Mouse (Mus musculus) T-helper 2 cell (primary cell): ENCODE measurements around the gene Usp51.
"Not testable (repeated sequence)": the region's sequence is repeated elsewhere in the genome, so short reads cannot be mapped to it uniquely, and the experiment has no call there.

Source experiments
- in situ Hi-C: fragments of 300-600 bp; cut with MboI, MseI; formaldehyde crosslinking; loops from one replicate; pipeline ENCODE4 v1.15.1; 2025; ENCODE audit warnings: high pct_unique_total_duplicates

Gene Usp51

DNA sequence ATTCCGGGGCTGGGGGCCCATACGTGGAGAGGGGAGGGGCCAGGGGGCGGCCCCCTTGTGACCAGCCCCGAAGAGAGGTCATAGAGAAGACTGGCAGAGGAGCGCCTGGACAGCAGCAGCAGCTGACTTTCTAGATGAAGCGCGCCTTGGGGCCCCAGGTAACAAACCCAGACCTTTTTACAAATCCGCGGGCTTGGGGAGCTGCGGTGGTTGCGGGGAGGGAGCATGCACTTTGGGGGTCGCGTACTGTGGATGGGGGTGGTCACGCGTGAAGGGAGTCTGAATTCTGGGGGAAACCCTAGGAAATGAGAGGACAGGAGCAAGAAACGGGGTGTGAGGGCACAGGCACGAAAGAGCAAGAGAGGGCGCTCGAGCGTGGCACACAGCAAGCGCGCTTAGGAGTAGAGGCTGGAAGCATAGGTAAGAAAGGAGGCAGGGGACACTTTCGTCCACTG lies at the start of gene Usp51:
Usp51 (plus strand) TSS at position 83 of the 455 bp plus-strand sequence.
- in situ Hi-C loops, result no loop called here

DNA sequence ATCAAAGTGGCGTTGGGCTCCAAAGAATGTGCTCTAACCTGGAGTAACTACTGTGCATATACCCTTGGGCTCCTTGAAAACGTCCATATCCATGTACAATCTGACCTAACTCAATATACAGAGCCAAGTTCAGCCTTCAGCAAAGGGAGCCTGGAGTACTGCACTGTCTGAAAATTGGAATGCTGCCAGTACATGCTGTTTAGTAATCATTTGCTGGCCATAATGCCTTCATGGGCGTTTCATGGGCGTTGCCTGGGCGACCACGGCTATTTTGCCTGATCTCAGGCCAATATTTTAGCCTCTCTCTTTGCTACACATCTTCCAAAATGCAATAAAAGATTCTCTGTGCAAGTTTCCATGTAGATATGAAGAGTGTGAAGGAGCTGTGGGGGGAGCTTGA lies 36.7 kb upstream of the Usp51 start:
- in situ Hi-C loops, result no loop called here

DNA sequence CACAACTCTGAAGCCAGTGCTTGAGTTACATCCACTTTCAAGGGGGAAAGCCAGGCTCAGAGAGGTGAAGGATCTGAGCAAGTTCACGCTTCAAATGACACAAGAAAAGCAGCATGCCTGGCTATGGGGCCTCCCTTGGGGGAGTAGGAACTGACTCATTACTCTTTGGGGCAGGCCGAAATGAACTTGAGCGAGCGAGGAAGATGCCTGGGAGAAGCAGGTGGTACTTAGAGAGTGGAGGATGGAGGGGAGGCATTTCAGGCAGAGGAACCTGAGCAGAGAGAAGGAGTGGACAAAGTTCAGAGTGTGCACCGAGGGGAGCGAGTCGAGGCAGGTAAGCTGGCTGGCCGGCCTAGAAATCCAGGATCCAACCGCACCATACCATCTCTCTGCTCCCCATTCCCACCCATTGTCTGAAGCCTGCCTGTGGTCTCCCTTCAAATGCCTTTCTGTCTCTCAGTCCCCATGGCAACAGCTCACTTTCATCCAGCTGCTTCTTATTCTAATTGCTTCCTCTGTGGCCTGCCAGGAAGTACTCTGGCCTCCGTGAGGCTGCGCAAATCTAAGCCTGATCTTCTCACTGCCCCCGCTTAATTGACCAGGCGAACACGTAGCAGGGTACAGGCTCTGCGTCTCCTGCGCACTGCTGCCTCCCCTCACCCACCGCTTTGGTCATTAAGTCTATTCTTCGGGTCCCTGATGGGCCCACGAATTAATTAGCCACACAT lies 32.6 kb upstream of the Usp51 start:
- in situ Hi-C loops, result not testable (repeated sequence)

DNA sequence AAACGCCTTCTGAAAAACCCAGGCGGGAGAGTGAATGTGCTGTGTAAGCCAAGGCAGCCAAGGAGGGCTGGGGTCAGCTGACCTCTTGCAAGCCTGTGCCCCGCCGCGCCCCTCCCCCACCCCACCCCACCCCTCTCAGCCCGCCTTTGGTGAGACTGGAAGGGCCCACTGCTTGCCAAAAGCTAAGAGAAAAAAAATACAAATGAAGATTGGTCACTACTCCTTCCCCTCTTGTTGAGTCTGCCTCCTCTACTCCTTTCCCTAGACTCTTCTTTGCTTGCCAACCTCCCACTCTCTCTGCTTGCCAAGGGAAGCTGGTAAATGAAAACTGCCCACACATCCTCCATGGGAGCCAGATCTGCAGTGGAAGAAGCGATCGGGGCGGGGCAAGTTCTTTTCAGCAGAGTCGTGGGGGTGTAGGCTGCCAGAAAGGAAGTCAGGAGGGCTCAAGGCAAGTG lies 32.0 kb upstream of the Usp51 start:
- in situ Hi-C loops, result no loop called here

DNA sequence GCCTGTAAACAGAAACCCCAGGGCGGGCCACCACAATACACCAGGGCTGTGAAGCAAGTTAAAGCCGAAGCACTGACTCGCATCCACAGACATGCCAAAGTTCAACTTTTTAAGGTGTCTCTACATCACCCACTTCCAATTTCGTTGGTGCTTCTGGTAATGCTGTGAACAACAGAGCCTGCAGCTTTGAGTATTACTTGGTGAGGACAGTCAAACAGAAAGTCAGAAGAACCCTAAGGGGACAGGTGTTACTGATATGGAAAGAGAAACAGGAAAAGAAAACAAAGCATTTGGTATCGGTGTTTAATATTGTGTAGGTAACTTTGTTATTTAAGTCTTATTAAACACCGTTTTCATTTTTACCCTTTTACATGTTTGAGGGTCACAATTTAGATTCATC lies 29.7 kb upstream of the Usp51 start:
- in situ Hi-C loops, result no loop called here

DNA sequence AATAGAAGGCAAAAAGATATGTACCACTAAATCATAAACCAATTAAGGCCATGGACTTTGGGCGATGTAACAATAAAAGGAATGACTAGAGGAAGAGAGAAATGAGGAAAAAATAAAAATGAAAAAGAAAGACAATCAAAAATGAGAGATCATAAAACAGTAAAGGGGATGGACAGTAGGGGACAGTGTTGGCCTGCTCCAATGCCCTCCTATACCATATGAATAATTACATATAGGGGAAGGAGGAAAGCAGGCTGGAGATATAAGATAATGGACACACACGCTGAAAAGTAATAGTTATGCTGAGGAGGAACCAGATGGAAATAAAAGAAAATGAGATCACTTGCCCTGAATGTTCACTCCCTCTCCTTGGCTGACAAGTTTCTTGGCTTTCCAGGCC lies 21.3 kb upstream of the Usp51 start:
- in situ Hi-C loops, result no loop called here

DNA sequence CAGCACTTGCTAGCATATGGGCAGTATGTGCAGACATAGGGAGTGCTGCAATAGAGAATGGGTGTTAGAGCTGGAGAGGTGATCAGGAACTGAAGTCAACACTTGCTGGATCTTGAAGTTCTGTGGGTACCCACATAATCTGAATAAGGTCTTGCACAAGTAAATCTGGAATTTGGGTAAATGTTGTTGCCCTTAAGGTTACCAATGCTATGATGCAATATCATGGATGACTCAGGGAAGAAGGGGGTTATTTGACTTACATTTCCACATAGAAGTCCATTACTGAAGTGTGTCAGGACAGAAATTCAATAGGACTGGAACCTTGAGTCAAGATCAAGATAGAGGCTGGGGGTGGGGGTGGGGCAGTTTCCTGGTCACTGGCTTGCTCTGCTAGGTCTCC lies 16.4 kb upstream of the Usp51 start:
- in situ Hi-C loops, result loop anchor here (5.0 kb wide), 1 partner anchor 37 kb away; no protein-coding TSS in a partner anchor

DNA sequence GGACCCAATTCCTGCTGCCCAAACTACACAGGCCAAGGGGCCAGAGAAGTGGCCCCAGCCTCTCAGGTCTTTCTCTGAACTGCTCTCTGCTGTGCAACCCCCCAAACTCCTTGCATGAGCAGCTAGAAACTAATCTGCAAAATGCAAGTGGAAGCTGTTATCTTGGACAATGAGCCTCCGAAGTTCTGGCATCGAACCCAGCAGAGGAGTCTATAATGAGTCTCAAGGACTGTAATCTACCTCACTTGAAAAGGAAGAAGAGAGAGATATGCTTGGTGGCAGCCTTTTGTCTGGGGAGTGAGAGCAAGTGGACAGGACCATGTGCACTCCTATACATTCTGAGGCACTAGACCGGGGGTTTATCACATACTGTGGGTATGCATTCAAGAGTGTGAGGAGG lies 10.2 kb upstream of the Usp51 start:
- in situ Hi-C loops, result not testable (repeated sequence)

DNA sequence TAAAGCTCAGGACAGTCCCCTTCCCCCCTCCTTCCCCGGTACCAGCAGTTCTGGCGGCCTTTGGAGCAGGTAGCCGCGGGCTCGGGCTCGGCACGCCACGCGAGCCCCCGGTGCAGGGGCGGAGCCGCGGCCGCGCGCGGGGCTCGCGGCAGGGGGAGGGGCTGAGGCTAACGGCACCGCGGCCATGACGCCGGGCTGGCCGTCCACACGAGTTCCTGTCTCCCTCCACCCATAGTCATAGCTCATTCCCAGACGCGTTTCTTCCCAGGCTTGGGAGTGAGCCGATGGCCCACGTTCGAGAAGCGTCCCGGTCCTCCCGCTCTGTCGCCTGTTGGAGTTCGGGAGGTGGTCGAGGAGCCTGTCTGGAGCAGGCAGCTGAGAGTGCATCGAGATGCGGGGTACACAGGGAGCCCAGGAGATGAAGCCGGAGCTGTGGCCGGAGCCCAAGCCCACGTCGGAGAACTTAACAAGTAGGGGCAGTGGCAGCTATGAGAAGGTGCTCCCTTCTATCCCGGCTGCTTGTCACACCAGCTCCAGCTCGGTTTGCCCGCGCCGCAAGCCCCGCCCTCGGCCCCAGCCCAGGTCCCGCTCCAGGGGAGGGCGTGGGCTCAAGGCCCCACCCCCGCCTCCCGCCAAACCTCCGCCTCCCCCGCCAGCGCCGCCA lies 884 bp downstream of the Usp51 start:
- in situ Hi-C loops, result no loop called here

DNA sequence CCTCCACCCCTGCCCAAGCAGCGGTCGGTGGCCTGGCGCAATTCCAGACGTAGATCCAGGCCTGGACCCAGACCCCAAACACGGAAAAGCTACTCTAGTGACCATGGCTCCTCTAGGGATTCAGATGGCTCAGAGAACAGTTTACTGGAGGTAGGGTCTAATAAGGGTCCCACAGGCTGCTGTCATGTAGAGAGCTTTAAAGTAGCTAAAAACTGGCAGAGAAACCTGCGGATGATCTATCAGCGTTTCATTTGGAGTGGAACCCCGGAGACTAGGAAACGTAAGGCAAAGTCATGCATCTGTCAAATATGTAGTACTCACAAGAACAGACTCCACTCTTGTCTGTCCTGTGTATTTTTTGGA lies 1.4 kb downstream of the Usp51 start:
- in situ Hi-C loops, result no loop called here

DNA sequence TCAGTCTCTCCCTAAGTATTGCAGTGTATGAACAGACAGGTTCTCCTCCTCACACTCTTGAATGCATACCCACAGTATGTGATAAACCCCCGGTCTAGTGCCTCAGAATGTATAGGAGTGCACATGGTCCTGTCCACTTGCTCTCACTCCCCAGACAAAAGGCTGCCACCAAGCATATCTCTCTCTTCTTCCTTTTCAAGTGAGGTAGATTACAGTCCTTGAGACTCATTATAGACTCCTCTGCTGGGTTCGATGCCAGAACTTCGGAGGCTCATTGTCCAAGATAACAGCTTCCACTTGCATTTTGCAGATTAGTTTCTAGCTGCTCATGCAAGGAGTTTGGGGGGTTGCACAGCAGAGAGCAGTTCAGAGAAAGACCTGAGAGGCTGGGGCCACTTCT lies 19.0 kb downstream of the Usp51 start:
- in situ Hi-C loops, result loop anchor here (5.0 kb wide), 1 partner anchor 33 kb away; no protein-coding TSS in a partner anchor

DNA sequence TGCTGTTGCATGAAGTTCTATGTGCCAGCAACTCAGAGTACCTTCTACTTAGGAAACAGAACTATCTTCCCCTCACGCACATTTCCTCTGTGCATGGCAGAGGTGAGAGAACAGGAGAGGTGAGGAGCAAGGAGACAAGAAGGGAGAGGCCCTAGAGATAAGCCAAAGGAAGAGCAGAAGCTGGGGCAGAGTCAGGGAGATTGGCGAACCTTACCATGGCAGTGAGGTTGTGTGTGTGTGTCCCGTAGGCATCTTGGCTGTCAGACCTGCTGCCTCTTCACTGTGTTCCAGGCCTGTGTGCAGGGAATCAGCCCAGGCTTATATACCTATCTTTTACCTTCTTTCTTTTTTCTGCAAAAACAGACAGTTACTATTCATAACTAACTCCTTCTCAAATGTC lies 19.4 kb downstream of the Usp51 start:
- in situ Hi-C loops, result loop anchor here (5.0 kb wide), 1 partner anchor 33 kb away; no protein-coding TSS in a partner anchor

DNA sequence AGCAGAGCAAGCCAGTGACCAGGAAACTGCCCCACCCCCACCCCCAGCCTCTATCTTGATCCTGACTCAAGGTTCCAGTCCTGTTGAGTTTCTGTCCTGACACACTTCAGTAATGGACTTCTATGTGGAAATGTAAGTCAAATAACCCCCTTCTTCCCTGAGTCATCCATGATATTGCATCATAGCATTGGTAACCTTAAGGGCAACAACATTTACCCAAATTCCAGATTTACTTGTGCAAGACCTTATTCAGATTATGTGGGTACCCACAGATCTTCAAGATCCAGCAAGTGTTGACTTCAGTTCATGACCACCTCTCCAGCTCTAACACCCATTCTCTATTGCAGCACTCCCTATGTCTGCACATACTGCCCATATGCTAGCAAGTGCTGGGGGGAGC lies 25.3 kb downstream of the Usp51 start:
- in situ Hi-C loops, result not testable (repeated sequence)

DNA sequence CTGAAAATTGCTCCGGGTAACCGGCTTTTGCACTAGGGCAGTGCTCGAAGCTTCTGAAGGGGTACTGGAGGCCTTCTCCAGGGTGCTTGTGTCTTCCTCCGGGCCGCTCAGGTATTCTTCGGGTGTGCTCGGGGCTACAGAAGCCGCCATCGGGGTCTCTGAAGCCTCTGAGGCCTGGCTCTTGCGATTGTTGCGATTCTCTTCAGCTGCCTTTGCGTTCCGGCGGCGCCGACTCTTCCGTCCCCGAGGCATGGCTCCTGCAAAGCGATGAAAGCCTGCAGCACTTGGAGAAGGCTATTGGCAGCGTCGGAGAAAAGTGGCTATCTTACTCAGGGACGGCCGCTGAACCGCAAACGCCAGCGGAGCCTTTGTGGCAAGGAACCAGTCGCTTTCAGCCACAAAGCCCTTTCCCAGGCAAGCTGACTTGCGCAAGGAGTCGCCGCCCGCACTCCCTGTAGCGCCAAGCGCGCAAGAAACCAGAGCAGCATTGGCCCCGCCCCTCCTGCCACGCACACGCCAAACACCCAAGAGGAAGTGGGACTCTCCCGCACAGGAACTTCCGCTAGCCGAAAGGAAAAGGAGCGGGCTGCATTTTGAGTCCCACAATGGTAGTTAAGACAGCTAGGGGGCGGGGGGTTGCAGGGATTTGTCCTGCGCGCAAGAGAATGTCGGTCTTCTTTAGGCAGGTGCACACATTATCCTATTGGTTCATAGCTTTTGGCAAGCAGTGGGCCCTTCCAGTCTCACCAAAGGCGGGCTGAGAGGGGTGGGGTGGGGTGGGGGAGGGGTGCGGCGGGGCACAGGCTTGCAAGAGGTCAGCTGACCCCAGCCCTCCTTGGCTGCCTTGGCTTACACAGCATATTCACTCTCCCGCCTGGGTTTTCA lies 31.1 kb downstream of the Usp51 start, which contains the start of gene Mageh1:
Mageh1 (minus strand) TSS at position 489 of the 885 bp plus-strand sequence.
- in situ Hi-C loops, result no loop called here

DNA sequence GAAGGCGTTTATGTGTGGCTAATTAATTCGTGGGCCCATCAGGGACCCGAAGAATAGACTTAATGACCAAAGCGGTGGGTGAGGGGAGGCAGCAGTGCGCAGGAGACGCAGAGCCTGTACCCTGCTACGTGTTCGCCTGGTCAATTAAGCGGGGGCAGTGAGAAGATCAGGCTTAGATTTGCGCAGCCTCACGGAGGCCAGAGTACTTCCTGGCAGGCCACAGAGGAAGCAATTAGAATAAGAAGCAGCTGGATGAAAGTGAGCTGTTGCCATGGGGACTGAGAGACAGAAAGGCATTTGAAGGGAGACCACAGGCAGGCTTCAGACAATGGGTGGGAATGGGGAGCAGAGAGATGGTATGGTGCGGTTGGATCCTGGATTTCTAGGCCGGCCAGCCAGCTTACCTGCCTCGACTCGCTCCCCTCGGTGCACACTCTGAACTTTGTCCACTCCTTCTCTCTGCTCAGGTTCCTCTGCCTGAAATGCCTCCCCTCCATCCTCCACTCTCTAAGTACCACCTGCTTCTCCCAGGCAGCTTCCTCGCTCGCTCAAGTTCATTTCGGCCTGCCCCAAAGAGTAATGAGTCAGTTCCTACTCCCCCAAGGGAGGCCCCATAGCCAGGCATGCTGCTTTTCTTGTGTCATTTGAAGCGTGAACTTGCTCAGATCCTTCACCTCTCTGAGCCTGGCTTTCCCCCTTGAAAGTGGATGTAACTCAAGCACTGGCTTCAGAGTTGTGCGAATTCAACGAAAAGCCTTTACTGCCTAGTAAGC lies 31.9 kb downstream of the Usp51 start:
- in situ Hi-C loops, result not testable (repeated sequence)
